Mouse (Mus musculus) testis, postnatal 10 days (tissue): ENCODE measurements around the gene Zfp385a.

Experiments
- DNase-seq: peaks from one replicate; pipeline ENCODE4 v3.0.0; 2021; ENCODE audit warnings: low spot score

The Zfp385a gene

GRCm38 (mm10) chr15:103336996-103337667, 2.8 kb downstream of the Zfp385a start:
- DNase-seq = no peak

GRCm38 (mm10) chr15:103335488-103336235, 4.2 kb downstream of the Zfp385a start:
- DNase-seq = no peak

- DNase-seq = no peak
Observed at GRCm38 (mm10) chr15:103335040-103335439, 4.9 kb downstream of the Zfp385a start.

DNA sequence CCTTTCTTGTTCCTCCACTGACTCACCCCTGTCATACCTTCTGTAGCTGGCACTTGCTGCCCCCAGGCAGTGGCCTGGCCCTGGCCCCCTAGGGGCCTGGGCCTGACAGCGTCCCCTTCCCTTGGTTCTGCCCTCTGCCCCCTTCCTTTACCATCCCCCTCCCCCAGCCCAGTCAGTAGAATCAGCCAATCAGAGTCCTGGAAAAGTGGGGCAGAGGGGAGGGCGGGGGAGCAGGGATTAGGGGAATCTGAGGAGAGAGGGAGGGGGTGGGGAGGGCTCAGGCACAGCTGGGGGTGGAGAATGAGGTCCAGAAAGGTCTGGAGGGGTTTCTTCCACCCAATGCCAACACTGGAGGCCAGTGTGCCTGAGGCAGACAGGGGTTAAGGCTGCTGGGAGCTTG, 5.7 kb downstream of the Zfp385a start:
- DNase-seq = no peak

DNA sequence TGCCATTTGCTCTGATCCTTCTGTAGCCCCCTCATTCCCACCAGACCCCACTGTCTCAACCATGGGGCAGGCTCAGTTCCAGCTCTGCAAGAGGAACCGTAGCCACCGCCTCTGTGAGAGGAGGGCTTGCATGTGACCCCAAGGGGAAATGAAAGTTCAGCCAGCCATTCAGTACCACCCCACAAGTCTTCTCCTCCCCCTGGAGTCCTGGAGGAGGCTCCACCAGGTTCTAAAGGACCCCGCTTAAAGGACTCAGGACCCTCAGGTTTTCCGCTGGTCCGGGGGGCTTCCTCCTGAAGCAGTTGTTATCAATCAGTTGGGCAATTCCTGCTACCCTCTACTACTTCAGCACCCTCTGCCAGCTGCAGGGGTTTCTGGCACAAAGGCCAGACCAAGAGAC, 6.2 kb downstream of the Zfp385a start:
- DNase-seq = no peak

- no peak for DNase-seq
Observed at GRCm38 (mm10) chr15:103333081-103333615, 6.7 kb downstream of the Zfp385a start.

- DNase-seq = peak; percentile 96
Observed at GRCm38 (mm10) chr15:103323455-103324247, 16.2 kb downstream of the Zfp385a start.

DNA sequence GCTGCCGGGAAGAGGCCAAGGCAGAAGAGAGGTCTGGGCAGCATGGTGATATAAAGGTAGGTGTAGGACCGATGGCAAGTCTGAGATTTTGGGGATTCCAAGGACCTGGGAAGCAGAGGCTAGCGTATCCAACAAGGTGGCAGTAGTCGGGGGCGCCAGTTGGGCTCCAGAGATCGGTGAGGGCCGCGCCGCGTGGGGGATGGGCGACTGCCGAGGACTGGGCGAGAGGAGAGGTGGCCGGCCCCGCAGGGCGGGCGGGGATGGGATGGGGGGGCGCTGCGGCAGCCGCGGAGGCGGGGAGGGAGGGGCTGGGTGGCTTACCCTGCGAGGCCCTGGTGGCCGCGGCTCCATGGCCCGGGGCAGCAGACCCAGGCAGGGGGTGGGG, 16.8 kb downstream of the Zfp385a start:
- peak; percentile 86 for DNase-seq

DNA sequence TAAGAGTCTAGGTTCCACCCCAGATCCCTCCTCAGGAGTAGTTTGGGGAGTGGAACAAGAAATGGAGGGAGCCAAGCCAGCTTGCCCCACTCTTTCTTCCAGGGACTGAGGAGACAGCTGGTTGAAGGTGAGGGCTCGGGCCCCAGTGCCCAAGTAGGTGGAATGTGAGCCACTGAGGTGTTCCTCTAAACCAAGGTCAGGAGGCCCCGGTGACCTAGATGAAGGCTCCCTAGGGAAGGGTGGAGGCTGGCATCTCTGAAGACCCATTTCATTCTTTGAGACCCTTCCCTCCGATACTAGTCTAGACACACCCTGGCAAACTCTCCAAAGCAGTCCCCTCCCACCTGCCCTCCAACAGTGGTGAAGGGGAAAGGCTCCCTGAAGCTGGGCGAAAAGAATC, 17.5 kb downstream of the Zfp385a start:
- no peak for DNase-seq

DNA sequence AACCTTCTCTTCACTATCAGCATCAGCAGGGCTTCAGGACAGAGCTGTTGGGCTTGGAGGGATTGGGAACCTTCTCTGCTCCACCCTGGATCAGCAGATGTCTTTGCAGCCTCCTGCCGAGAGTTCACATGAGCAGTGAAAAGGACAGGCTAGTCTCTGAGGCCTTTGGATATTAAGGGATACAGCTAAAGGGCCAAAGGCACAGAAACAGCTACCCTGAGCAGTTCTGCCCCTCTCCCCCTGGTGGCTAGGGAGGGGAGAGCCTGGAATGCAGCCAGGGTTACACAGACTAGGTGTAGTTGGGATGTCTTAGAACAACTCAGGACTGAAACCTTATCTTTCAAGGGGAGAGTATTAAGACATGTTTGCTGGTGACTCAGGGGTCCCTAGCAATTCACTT, 18.8 kb downstream of the Zfp385a start:
- DNase-seq = peak; percentile 69

- no peak for DNase-seq
Observed at GRCm38 (mm10) chr15:103318201-103318816, 21.6 kb downstream of the Zfp385a start.

DNA sequence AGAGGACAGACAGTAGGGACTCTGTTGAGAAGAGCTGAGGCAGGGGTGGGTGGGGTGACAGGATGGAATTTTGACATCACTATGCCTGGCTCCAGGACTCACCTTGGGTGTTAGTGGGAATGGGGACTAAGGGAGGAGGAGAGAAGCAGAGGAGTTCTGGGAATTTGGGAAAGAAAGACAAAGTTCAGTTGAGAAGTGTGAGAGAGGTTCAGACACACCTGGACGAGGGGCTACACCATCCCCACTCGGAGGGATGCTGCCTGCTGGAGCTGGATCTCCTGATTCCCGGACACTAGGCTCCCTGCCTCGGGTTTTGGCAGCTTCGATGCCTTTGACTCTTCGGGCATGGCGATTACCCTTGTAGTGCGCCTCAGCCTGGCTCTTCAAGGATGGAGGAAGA, 22.2 kb downstream of the Zfp385a start:
- no peak for DNase-seq

DNA sequence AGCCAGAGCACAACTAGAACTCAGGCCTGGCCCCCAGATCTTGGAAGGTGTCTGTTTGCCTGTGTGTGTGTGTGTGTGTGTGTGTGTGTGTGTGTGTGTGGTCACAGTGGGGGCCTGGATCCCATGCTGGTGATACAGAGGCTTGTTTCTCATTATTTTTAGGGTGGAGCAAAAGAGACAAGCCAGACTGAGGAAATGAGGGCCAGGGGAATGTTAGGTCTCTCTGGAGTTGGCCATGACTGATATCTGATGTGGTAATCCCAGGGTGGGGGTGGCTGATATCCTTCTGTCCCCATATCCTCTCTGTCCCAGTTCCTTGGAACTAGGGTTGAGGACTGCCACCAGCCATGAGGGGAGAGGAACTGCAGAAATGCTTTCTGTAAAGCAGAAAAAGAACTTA, 22.8 kb downstream of the Zfp385a start:
- DNase-seq = no peak

DNA sequence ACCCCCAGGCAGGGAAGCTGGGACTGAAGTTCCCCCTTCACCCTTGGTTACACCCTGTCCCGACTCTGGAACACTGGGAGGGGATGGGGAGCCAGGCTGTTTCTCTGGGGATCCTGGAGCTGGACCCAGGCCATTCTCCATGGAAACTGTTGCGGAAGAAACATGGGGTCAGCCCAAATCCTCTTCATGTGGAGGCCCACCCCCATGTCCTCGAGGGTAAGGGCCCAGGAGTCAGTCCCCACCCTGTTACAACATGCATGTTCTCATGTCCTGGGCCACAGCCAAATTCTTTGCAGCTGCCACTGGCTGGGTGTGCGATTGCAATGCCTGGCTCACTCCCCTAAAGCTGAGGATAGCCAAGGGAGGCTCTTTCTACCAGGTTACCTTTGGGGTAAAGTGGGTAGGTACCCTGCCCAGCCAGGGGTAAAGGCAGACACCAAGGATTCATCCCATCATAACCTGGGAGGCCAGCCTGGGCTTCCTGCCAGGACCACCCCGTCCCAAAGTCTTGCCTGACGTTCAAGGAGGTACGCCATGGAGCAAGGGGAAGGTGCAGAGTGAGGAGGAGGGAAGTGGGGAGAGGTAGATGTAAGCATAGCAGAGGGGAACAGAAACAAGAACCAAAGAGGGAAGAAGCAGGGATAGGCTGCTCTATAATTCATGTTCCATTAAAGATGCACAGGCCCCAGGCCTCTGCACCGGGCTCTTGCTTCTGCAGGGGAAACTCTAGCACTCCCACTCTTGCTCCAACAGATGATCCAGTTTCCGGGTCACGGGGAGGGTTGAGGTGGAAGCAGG, 23.7 kb downstream of the Zfp385a start:
- peak; percentile 77 for DNase-seq

GRCm38 (mm10) chr15:103315011-103315502, 24.8 kb downstream of the Zfp385a start:
- peak; percentile 89 for DNase-seq

DNA sequence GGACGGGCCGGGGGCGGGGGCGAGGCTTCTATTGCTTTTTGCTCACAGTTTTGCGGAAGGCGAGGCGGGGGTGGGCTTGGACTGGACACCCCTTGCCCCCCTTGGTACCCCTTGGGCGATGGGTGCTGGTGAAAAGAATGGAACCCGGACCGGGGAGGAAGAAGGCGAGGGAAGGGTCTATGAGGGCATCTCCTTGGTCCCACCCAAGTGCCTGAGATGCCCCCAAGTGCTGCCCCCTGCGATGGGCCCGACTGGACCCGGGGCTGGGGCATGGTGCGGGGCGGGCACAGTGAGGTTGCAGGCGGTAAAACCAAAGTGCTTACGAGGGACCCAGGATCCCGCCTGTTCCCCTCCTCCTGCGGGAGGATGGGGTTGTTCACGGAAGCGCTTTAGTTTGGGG, 25.7 kb downstream of the Zfp385a start:
- peak; percentile 55 for DNase-seq

DNA sequence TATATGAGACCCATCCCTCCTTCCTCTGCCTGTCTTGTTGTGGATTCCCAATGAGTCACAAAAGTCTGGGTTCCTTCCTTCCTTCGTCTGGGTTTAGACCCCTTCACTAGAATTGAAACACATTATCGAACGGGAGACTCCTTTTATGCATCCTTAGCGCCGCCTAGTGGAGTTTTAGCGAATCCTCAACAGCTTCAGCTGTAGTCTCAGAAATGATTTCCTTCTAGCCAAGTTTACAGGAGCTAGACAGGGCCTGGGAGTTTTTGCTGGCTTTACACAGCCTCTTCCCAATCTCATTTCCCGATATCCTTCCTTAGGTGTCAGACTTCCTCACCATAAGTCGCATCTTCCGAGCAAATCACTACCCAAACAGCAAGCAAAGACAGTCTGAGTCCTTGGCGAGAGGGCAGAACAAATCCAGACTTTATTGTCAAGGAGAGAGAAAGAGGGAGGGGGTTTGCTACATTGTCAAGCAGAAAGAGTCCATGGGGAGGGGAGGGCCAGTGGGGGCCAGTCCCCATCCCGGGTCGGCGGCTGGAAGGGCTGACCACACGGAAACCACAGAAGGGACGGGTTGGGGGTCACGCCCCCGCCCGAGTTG, 26.3 kb downstream of the Zfp385a start:
- DNase-seq = peak; percentile 62

DNA sequence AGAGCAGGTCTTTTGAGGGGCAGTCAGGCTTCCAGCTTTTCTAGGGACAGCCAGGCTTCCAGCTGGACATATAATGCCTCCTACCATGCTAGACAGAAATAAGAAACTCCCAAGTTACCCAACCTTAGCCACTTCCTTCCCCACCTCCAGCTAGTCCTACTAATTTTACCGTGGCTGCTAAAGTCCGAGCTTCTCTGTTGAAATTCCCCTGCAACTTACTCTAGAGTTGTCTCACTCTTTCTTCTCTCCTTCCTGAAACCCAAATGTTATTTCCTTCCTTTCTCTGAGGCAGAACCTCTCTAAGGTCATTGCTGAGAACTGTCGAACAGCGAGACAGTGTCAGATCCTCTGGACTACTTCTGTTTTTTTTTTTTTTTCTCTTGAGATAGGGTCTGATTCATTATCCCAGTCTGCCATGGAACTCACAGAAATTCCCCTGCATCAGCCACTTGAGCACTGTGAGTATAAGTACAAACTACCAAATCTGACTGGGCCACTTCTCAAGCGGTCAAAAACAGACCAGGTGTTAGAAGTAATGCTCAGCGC, 29.5 kb downstream of the Zfp385a start, which contains the start of gene Gpr84:
Gene Gpr84, minus strand, starts transcription at position 248 of the 546 bp plus-strand sequence.
- DNase-seq = no peak

- peak; percentile 44 for DNase-seq
Observed at GRCm38 (mm10) chr15:103308876-103309580, 30.9 kb downstream of the Zfp385a start.
